Mouse (Mus musculus) lung, postnatal 0 days (tissue): Measurements from ENCODE around the gene Dnah11.

Source experiments
- CTCF ChIP-seq: IDR thresholded peaks from 2 replicates; pipeline ENCODE4 v1.5.1; 2016; ENCODE audit warnings: antibody characterized with exemption, mild to moderate bottlenecking
- EP300 ChIP-seq: IDR thresholded peaks from 2 replicates; pipeline ENCODE4 v1.6.1; 2016; ENCODE audit warnings: antibody characterized with exemption, mild to moderate bottlenecking, control low read depth

- TF ChIP-seq CTCF (no peak), EP300 (no peak)
Measured at GRCm38 (mm10) chr12:117980315-117980714, 218.5 kb downstream of the Dnah11 start.
